Mouse (Mus musculus) natural killer cell, adult 2 months (primary cell): Measurements from ENCODE around the gene Gpsm3.

Source experiments
- DNase-seq, 2 experiments: peaks; one replicate each; pipeline ENCODE4 v3.0.0; 2022; ENCODE audit warnings: low spot score in 2 of 2

Gene Gpsm3

DNA sequence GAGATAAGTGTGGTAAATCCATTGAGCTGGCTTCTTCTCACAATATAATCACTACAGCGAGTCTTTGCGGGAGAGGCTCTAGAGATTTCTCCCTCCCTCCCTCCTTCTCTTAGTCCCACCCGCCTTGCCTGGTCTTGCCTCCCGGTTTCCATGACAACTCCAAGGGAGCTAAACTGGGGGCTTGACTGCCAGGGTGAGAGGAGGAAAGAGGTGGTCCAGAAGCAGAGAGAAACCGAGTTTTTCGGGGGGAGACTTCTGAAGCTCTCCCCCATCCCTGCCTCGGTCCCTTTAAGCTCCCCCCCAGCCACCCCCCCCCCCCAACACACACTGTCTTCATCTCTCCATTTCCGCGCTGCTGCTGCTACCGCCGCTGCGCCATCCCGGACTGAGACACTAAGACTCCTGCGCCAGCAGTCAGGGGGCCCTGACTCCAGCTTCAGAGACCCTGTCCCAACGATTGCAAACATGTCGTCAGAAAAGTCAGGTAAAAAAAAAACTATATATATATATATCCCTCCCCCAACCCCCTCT lies 39.7 kb downstream of the Gpsm3 start, which contains the start of gene Prrt1:
Prrt1 (plus strand) TSS at position 313 of the 531 bp plus-strand sequence.
- DNase-seq = no peak

DNA sequence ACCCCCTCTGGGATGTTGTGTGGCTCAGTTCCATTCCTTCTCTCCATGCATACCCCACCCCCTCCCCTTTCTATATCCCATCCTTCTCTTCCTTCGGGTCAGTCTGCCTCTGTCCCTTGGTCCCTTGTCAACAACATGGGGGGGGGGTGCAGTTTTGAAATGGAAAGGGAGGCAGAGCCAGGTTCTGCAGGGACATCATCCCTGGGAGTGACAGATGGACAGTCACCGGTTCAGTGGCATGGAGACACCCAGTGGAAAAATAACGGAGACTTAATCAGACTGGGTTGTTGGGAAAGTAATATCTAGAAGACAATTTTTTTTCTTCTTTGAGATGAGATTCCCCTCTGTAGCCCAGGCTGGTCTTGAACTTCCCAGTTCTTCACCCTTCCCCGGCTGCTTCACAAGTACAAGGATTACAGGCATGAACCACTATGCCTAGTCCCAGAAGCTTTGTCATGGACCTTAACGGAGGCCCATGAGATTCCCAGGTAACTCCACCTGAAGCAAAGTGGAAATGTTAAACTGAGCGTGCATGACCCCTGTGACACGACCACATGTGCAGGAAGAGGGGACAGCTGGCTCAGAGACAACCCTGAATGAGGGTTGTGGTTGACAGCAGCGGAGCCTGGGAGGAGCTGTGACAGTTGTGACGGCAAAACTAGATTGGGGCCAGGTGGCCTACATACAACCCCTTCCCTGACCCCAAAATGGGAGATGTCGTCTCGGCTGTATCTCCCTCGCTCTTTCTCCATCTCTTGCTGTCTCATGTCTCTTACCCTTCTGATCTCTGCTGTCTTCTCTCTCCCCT lies 40.4 kb downstream of the Gpsm3 start:
- DNase-seq = peak; percentile 68 to 80

DNA sequence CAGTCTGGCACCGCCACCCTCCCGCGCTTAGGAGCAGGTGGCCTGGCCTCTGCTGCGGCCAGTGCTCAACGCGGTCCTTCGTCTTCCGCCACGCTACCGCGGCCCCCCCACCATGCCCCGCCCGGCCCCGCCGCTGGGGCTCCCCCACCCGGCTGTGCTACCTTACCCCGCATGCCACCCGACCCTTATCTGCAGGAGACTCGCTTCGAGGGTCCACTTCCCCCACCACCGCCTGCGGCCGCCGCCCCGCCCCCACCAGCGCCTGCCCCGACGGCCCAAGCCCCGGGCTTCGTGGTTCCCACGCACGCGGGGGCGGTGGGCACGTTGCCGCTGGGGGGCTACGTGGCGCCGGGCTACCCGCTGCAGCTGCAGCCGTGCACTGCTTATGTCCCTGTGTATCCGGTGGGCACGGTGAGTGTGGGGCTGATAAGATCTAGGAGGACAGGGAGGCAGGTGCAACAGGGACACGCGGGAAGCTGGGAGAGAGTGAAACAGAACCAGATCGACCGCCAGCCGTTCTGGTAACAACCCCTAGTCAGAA lies 41.2 kb downstream of the Gpsm3 start:
- DNase-seq = peak in 1 of 2 experiments; percentile 23

DNA sequence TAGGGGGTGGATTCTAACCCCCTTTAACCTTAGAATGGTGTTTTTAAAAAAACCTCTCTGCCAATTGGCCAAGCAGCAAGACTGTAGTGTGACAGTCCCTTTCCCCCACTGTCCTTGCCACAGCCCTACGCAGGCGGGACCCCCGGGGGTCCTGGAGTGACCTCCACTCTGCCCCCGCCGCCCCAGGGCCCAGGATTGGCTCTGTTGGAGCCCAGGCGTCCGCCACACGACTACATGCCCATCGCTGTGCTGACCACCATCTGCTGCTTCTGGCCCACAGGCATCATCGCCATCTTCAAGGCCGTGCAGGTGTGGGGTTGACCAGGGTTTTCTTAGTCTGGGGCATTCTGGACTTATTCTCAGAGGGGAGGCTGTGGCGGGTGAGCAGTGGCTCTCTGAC lies 42.0 kb downstream of the Gpsm3 start:
- no peak for DNase-seq

DNA sequence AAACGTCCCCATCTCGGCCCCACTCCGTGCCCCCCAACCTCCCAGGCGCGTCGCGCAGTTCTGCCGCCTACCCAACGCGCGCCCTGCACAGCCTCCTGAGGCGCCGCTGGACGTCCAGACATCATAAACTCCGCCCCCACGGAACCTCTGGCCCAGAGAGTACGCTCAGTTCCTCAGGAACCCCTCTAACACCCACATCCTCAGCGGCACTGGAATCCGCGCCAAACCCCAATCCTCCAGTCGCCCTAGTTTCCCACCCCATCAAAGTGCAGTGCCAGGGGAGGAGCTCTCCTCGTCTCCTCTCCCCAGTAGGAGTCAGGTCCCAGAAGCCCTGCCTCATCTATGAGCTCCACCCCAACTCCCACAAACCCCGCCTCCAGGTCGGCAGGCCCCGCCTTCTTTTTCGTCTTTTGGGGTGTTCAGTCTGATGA lies 42.7 kb downstream of the Gpsm3 start:
- peak; percentile 71 to 73 for DNase-seq

DNA sequence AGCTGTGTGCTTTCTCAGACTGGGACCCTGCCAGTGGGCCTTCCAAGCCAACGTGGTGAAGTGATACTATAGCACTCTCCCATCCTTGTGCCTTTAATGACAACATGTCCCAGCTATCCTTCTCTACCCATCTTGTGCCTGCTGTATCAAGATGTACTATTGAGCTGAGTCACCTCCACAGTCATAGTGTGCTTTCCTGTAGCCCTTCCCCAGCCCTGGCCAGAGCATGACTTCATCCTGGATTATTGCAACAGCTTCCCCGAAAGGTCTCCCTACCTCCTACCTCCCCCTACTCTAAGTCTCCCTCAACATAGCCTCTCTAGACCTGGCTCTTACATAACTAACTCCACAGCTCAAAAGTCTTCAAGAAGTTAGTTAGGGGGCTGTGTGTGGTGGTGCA lies 46.1 kb downstream of the Gpsm3 start:
- DNase-seq = no peak

DNA sequence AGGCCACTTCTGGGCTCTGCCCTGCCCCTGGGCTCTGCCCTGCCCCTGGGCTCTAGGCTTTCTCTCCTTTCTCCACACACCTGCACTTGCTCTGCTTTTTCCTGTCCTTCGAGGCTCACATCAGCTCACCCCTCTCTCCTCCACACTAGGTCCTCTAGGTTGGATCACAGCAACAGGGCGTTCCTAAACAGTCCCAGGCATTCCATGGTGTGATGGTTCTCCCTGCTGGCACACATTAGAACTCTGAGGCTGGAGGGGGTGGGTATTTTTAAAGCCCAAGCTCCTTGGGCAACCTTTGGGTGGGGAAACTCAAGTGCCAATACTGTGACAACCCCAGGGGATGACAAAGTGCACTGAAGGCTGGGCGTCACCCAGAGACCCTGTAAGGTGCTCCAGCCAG lies 47.9 kb downstream of the Gpsm3 start:
- DNase-seq = no peak

DNA sequence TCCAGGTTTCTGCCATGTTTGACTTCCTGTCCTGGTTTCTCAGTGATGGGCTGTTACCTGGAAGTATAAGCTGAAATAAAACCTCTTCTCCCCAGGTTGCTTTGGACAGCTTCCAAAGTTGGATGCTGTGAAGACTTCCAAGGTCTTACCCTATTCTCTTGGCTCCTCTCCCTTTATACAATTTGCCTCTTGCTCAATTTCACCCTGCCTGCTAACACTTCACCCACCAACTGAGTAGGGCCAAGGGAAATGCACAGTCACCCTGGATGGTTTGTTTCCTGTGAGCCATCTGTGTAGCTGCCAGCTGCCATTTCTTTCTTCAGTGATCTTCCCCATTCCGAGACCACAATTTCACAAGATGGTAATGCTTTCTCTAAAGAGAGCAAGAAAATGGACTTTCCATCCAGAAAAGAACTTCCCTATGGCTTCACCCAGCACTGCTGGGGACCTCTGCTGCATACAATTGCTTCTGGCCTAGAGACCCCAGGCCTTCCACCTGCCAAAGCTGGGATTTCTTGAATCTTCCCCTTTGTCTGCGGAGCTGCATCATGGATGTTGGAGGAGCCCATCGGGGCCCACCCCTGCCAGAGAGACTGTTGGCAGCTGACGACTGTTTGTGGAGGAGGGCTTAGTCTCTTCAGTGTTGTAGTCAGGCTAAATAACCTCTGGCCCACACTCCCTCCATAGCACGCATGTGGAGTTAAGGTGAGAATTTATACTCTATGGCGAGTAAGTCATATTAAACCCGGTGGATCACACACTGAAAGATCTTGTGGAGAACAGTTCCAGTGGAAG lies 50.1 kb downstream of the Gpsm3 start:
- DNase-seq = no peak

DNA sequence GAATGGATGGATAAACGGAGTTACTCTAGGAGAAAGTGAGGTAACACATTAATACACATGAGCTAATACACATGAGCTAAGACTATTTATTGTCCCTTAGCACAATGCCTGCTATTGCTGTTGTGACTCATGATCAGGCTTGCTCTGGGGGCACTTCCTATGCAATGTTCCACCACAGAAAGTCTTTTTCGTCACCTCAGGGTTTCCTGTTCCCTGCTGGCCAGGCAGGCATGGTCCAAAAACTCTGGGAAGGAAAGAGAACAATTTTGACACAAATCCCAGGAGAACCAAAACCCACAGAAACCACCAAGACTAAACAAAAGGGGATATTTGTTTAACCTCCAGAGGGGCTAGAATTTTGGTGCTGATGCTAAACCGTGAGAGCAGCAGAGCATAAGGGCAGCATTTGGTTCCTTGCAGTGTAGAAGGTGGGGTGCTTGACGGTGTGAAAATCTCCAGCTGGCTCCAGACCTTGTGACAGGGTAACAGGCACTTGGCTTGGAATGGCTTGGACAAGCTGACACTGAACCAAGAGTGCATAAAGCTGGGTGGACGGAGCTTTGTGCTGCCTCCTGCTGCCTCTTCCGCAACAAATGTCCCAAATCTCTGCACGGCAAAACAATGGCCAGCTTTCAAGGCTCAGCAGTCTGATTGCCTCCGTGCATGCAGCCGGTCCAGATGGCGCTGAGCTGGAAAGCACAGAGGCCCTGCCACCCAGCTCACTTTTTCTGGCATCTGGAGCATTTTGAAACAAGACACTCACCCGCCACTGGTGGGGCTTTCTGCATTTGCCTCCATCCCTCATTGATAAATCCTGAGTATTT lies 51.4 kb downstream of the Gpsm3 start:
- no peak for DNase-seq
